Mouse (Mus musculus): ENCODE data around the gene Stim2. TPM values are rescaled to one million over a fixed set of nuclear protein-coding genes. Genes with fewer than 3 reads are reported as not detected.

Gene Stim2
- polyA plus RNA-seq, 1 experiment from 2014 or later, result 17.9 TPM

- ATAC-seq (ENCODE audit: insufficient number of reproducible peaks, low FRiP score), result 0 out of 2 replicates have a peak, but pooled peaks have one; percentile 17
- Histone ChIP-seq H3K4me3 (no peak overlapping the region), H3K27ac (ENCODE audit: poor library complexity, severe bottlenecking) (peak overlapping the region; percentile 82), H3K9ac (no peak overlapping the region), H3K27me3 (replicated peaks) (no peaks in the 10 kb centered on the region), H3K4me1 (replicated peaks) (peaks cover 41% of the 10 kb centered on the region), H3K4me2 (peak overlapping the region; percentile 43), H3K9me3 (replicated peaks) (no peaks in the 10 kb centered on the region), H3K36me3 (no peaks in the 10 kb centered on the region)
- WGBS, result 6% methylated on average over 6 of the region's 6 CpGs
Measured at GRCm38 (mm10) chr5:54159156-54159793, 161.0 kb downstream of the Stim2 start.

GRCm38 (mm10) chr5:54160561-54160960 lies 162.3 kb downstream of the Stim2 start:
- 83% methylated on average over 4 of the region's 4 CpGs for WGBS
- H3K9me3 ChIP-seq (replicated peaks), result no peaks in the 10 kb centered on the region
- no peaks in the 10 kb centered on the region for H3K36me3 ChIP-seq
- no peaks in the 10 kb centered on the region for H3K27me3 ChIP-seq (replicated peaks)
- no peak overlapping the region for H3K9ac ChIP-seq
- no peak overlapping the region for H3K27ac ChIP-seq (ENCODE audit: poor library complexity, severe bottlenecking)
- no peak overlapping the region for H3K4me2 ChIP-seq
- H3K4me1 ChIP-seq (replicated peaks), result peaks cover 38% of the 10 kb centered on the region
- ATAC-seq (ENCODE audit: insufficient number of reproducible peaks, low FRiP score), result no peak
- no peak overlapping the region for H3K4me3 ChIP-seq

- ATAC-seq (ENCODE audit: insufficient number of reproducible peaks, low FRiP score), result no peak
- Histone ChIP-seq H3K36me3 (no peaks in the 10 kb centered on the region), H3K27me3 (replicated peaks) (no peaks in the 10 kb centered on the region), H3K4me2 (no peak overlapping the region), H3K9me3 (replicated peaks) (no peaks in the 10 kb centered on the region), H3K27ac (ENCODE audit: poor library complexity, severe bottlenecking) (no peak overlapping the region), H3K4me1 (replicated peaks) (peaks cover 16% of the 10 kb centered on the region), H3K9ac (no peak overlapping the region), H3K4me3 (no peak overlapping the region)
- WGBS, result 66% methylated on average over 4 of the region's 4 CpGs
Measured at GRCm38 (mm10) chr5:54163890-54164289, 165.6 kb downstream of the Stim2 start.

Other genes starting within 250 kb of the Stim2 start
- 30.5 and 36.9 TPM in 2 replicates for gene Tbc1d19, start 188.9 kb upstream of the Stim2 start, polyA plus RNA-seq (2016; fragmentation: Nextera tagmentation; extraction: Ambion mirVana)